Mouse (Mus musculus): ENCODE results near the gene Zcchc14. TPM values are rescaled to one million over a fixed set of nuclear protein-coding genes. Genes with fewer than 3 reads are reported as not detected.

Gene Zcchc14
- total RNA-seq, 2 experiments from 2014 or later: not detected

GRCm38 (mm10) chr8:121561636-121562345 is 90.9 kb downstream of the Zcchc14 start:
- no peak for ATAC-seq (replicated peaks; ENCODE audit: low FRiP score, poor library complexity, severe bottlenecking)

GRCm38 (mm10) chr8:121560432-121561100 is 92.1 kb downstream of the Zcchc14 start:
- no peak for ATAC-seq (replicated peaks; ENCODE audit: low FRiP score, poor library complexity, severe bottlenecking)

- ATAC-seq (replicated peaks; ENCODE audit: low FRiP score, poor library complexity, severe bottlenecking): no peak
These were observed 92.9 kb downstream of the Zcchc14 start for GRCm38 (mm10) chr8:121559801-121560200.

- no peak for ATAC-seq (replicated peaks; ENCODE audit: low FRiP score, poor library complexity, severe bottlenecking)
These were observed 94.2 kb downstream of the Zcchc14 start for GRCm38 (mm10) chr8:121558538-121558937.

- ATAC-seq (replicated peaks; ENCODE audit: low FRiP score, poor library complexity, severe bottlenecking): no peak
These were observed 95.0 kb downstream of the Zcchc14 start for GRCm38 (mm10) chr8:121557746-121558145.

GRCm38 (mm10) chr8:121553831-121554475 is 98.7 kb downstream of the Zcchc14 start:
- ATAC-seq (replicated peaks; ENCODE audit: low FRiP score, poor library complexity, severe bottlenecking): no peak

- ATAC-seq (replicated peaks; ENCODE audit: low FRiP score, poor library complexity, severe bottlenecking): no peak
These were observed 100.2 kb downstream of the Zcchc14 start for GRCm38 (mm10) chr8:121552506-121552905.

GRCm38 (mm10) chr8:121551065-121551985 is 101.4 kb downstream of the Zcchc14 start:
- no peak for ATAC-seq (replicated peaks; ENCODE audit: low FRiP score, poor library complexity, severe bottlenecking)

- ATAC-seq (replicated peaks; ENCODE audit: low FRiP score, poor library complexity, severe bottlenecking): no peak
These were observed 102.6 kb downstream of the Zcchc14 start for GRCm38 (mm10) chr8:121550056-121550455.

Other genes with a start within 250 kb of the Zcchc14 start
- gene 1700018B08Rik, start 108.6 kb downstream of the Zcchc14 start, total RNA-seq (2015; ENCODE audit: low replicate concordance): not detected in 2 replicates
- gene 1700018B08Rik, start 108.6 kb downstream of the Zcchc14 start, total RNA-seq (2017; ENCODE audit: low replicate concordance): not detected in 2 replicates
- 1.0 and 7.7 TPM in 2 replicates for gene Fbxo31, start 74.1 kb downstream of the Zcchc14 start, total RNA-seq (2015; ENCODE audit: low replicate concordance)
- gene Fbxo31, start 74.1 kb downstream of the Zcchc14 start, total RNA-seq (2017; ENCODE audit: low replicate concordance): 2.5 and 4.3 TPM in 2 replicates
- gene Map1lc3b, start 62.5 kb downstream of the Zcchc14 start, total RNA-seq (2015; ENCODE audit: low replicate concordance): 194 and 223 TPM in 2 replicates
- gene Map1lc3b, start 62.5 kb downstream of the Zcchc14 start, total RNA-seq (2017; ENCODE audit: low replicate concordance): 274 and 282 TPM in 2 replicates
- not detected in 2 replicates for gene Jph3, start 76.7 kb upstream of the Zcchc14 start, total RNA-seq (2015; ENCODE audit: low replicate concordance)
- not detected in 2 replicates for gene Jph3, start 76.7 kb upstream of the Zcchc14 start, total RNA-seq (2017; ENCODE audit: low replicate concordance)
- 5.6 and 7.9 TPM in 2 replicates for gene Klhdc4, start 176.7 kb upstream of the Zcchc14 start, total RNA-seq (2015; ENCODE audit: low replicate concordance)
- 5.9 and 9.1 TPM in 2 replicates for gene Klhdc4, start 176.7 kb upstream of the Zcchc14 start, total RNA-seq (2017; ENCODE audit: low replicate concordance)